Mouse (Mus musculus) E14TG2a.4 (cell line): ENCODE results near the gene Gtdc1.

Experiments used
- CTCF ChIP-seq: conservative IDR thresholded peaks from 2 replicates; pipeline ENCODE4 v1.5.1; 2014; ENCODE audit warnings: low read length
- POU5F1 ChIP-seq: IDR thresholded peaks from 2 replicates; pipeline ENCODE4 v1.6.1; 2014; ENCODE audit warnings: low read length, borderline replicate concordance

DNA sequence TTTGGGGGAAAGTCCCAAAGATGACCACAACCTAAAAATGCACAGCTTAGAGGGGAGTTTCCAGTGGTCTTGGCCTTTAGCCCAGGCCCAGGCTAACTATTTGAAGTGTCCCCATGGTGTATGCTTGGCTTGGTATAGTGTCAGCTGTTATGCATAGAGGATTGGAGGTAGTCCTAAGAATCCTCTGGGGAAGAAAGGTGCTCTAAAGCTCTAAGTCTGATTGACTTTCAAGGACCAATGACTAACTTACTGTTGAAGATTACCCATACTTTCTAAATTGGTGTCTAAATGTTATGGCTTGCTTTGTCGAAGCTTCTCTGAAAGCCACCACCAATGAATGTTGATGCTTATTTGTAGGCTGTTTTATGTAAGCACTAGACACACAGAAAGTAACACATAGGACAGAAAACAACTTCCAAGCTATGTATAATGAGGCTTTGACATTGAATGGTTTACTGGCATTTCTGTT, 29.9 kb upstream of the Gtdc1 start:
- TF ChIP-seq CTCF: no peak
- TF ChIP-seq POU5F1: no peak
